Mouse (Mus musculus) forebrain, embryonic 12.5 days (tissue): ENCODE data around the gene Ttc21b. TPM values are rescaled to one million over a fixed set of nuclear protein-coding genes. Genes with fewer than 3 reads are reported as not detected.

Experiments
- ATAC-seq: fragments of 200-750 bp; cut with Nextera tagmentation; 2 replicates; pipeline ENCODE4 v1.8.0; 2017; ENCODE audit warnings: moderate TSS enrichment; ENCODE audit not compliant: low FRiP score
- H3K27ac ChIP-seq: fragments of 300-500 bp; sonication (generic); 2 replicates; pipeline ENCODE4 v1.5.1; 2016; ENCODE audit warnings: mild to moderate bottlenecking
- H3K27me3 ChIP-seq: fragments of 300-500 bp; sonication (generic); 2 replicates; pipeline ENCODE4 v1.6.1; 2016; ENCODE audit warnings: mild to moderate bottlenecking
- H3K36me3 ChIP-seq: fragments of 300-500 bp; sonication (generic); replicated peaks from 2 replicates; pipeline ENCODE4 v1.6.1; 2016; ENCODE audit warnings: mild to moderate bottlenecking
- H3K4me1 ChIP-seq: fragments of 300-500 bp; sonication (generic); 2 replicates; pipeline ENCODE4 v1.6.1; 2016
- H3K4me2 ChIP-seq: fragments of 300-500 bp; sonication (generic); 2 replicates; pipeline ENCODE4 v1.6.1; 2016; ENCODE audit warnings: mild to moderate bottlenecking, moderate library complexity
- H3K4me3 ChIP-seq: fragments of 300-500 bp; sonication (generic); replicated peaks from 2 replicates; pipeline ENCODE4 v1.5.1; 2016; ENCODE audit warnings: mild to moderate bottlenecking
- H3K9ac ChIP-seq: fragments of 300-500 bp; sonication (generic); 2 replicates; pipeline ENCODE4 v1.6.1; 2016; ENCODE audit warnings: mild to moderate bottlenecking
- H3K9me3 ChIP-seq: fragments of 300-500 bp; sonication (generic); 2 replicates; pipeline ENCODE4 v1.6.1; 2016
- WGBS: fragments of 180-500 bp; shearing (Covaris S2); methylation state at CpG from one replicate; pipeline ENCODE4 v1.1.7; 2016; 5-methylcytosine and 5-hydroxymethylcytosine counted together
- polyA plus RNA-seq: library from polyadenylated mRNA; unstranded; fragments of >200 nt; fragmentation: Nextera tagmentation; extraction: Ambion mirVana; gene quantifications from 2 replicates; pipeline ENCODE4 v1.2.1, GENCODE M21; 2016

The Ttc21b gene
- 16.2 and 17.8 TPM in 2 replicates for polyA plus RNA-seq

DNA sequence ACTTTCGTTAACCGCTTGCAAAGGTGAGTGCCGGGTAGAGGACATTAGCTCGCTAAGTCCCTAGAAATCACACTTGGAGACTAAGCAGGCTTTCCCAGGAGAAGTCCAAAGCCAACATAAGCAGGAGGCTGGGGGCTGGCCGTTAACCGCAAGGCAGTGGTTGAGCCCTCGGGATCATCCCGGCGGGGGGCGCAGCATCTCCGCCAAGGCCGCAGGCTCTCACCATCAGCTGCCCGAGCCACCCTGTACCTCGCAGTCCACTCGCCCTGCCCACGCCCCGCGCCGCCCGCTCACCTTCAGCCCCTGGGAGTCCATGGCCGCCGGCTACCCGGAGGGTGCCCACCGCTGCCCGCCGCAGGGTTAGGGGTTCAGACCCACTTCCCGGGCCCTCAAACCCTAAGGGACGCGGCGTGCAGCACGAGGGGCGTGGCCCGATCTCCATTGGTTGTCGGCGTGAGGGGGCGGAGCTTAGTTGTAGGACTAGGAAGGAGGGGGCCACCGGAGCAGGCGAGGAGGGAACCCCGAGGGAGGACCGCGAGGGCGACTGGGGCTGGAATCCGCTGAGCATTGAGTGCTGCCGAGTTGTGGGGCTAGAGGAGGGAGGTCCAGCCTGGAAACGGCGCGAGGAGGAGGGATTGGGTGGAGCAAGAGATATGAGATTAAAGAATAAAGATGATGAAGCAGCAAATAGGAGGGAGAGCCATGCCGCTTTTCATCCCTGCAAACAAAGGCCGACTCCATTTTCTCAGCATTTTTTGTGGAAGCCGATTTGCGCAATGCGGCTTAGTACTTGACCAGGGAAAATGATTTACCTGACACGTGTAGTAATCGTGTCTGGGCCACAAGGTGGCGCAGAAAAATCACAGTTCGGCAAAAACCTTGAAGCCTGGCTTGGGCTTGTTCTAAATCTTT is at the start of gene Ttc21b:
Ttc21b (minus strand) TSS at position 398 of the 912 bp plus-strand sequence.
- under 1% methylated on average over 56 of the region's 56 CpGs for WGBS
- H3K9me3 ChIP-seq: no peaks in the 10 kb centered on the region

DNA sequence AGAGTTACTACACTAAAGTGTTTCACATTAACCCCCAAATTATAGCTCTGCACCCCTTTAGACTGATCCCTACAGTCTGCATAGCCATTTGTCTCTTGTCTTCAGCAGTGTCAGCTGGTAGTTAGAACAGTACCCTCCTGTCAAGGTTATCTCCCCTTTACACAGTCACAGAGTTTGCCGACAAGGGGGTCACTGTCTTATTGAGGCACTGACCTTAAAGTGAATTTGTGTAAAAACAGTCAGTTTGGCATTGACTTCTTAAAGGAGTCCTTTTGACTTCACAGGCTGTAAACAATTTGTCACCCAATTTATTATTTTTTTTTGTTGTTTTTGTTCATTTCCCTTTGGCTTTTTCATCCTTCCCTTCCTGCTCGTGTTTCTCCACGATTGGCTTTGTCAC is 16.1 kb upstream of the Ttc21b start:
- no peak overlapping the region for H3K9ac ChIP-seq
- ATAC-seq: no peak
- H3K36me3 ChIP-seq: no peaks in the 10 kb centered on the region
- no peaks in the 10 kb centered on the region for H3K27me3 ChIP-seq
- H3K9me3 ChIP-seq: no peaks in the 10 kb centered on the region
- H3K4me3 ChIP-seq: no peak overlapping the region
- 87% methylated on average over 3 of the region's 3 CpGs for WGBS
- no peak overlapping the region for H3K4me2 ChIP-seq
- no peak overlapping the region for H3K27ac ChIP-seq
- H3K4me1 ChIP-seq: no peaks in the 10 kb centered on the region

More for the DNA sequence above, at the start of gene Ttc21b:
- ATAC-seq: peak; percentile 100
- H3K4me3 ChIP-seq: peak within 1 kb of the TSS; percentile 79
- peak within 1 kb of the TSS; percentile 75 for H3K9ac ChIP-seq
- H3K27me3 ChIP-seq: no peaks in the 10 kb centered on the region
- H3K4me1 ChIP-seq: peaks cover 15% of the 10 kb centered on the region
- H3K36me3 ChIP-seq: peaks cover 7% of the 10 kb centered on the region
- peak within 1 kb of the TSS; percentile 87 for H3K27ac ChIP-seq
- H3K4me2 ChIP-seq: peak within 1 kb of the TSS; percentile 62

DNA sequence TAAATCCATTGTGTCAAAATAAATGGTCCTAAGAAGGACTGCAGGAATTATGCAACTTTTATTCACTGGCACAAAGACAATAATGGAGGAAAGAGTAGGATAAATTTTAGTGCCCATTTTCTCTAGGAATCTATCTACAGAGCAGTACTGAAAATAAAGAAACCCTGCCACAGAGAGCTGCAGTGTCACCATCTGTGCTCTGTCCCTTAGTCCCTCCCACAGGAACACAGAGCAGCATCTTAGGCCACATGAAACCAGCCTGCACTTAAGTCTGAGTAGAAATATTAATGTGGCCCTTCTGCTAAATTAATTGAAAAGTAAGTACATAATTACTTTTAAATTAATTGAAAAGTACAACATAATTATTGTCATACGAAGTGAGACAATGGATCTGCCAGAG is 12.4 kb downstream of the Ttc21b start:
- no peaks in the 10 kb centered on the region for H3K9me3 ChIP-seq

DNA sequence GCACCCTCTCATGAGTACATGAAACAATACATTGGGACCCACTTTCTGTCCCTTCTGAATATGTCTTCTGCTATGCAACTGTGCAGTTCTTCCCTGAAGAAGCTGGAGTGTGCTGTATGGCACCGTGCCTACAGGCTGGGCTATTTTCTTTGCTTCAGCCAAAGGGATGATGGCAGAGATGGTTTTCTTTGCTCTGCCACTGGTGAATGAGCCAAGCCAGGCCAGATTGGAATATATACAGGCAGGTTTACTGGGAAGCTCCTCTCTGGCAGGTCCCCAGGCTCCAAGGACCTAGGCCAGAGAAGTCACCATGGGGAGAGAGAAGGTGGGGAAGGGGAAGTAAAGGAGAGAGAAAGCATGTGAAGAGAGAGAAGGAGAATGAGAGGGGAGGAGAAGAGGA is 16.1 kb downstream of the Ttc21b start:
- no peak overlapping the region for H3K4me2 ChIP-seq
- H3K9me3 ChIP-seq: no peaks in the 10 kb centered on the region
- H3K27me3 ChIP-seq: no peaks in the 10 kb centered on the region
- ATAC-seq: no peak
- H3K36me3 ChIP-seq: peaks cover 14% of the 10 kb centered on the region
- no peak overlapping the region for H3K9ac ChIP-seq
- WGBS: 90% methylated on average over 1 of the region's 1 CpGs
- no peak overlapping the region for H3K4me3 ChIP-seq
- H3K4me1 ChIP-seq: no peaks in the 10 kb centered on the region
- H3K27ac ChIP-seq: no peak overlapping the region

More for the DNA sequence above, 12.4 kb downstream of the Ttc21b start:
- Histone ChIP-seq H3K4me2 (no peak overlapping the region), H3K9ac (no peak overlapping the region), H3K4me3 (no peak overlapping the region), H3K27ac (no peak overlapping the region), H3K36me3 (peaks cover 29% of the 10 kb centered on the region), H3K4me1 (no peaks in the 10 kb centered on the region), H3K27me3 (no peaks in the 10 kb centered on the region)
- ATAC-seq: no peak
- 80% methylated on average over 1 of the region's 1 CpGs for WGBS

DNA sequence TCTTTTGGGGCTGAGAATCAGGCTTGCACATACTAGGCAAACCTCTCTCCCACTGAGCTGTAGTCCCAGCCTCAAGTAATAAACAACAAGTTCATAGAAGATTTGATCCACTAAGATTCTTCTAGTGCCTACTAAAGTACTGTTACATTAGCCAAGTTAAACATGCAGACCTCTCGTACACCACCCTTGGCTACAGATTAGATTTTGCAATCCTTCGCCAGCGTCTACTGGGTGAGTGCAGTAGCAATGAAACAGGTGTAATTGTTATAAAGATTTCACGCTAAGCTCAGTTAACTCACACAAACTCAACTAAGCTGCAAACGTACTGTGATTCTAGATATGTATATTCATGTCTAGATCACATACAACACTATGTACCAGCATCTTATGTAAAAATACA is 17.5 kb downstream of the Ttc21b start:
- WGBS: 92% methylated on average over 5 of the region's 5 CpGs
- H3K4me1 ChIP-seq: no peaks in the 10 kb centered on the region
- peaks cover 15% of the 10 kb centered on the region for H3K36me3 ChIP-seq
- no peak for ATAC-seq
- no peak overlapping the region for H3K9ac ChIP-seq
- H3K27ac ChIP-seq: no peak overlapping the region
- H3K27me3 ChIP-seq: no peaks in the 10 kb centered on the region
- H3K4me3 ChIP-seq: no peak overlapping the region
- no peak overlapping the region for H3K4me2 ChIP-seq
- H3K9me3 ChIP-seq: no peaks in the 10 kb centered on the region

DNA sequence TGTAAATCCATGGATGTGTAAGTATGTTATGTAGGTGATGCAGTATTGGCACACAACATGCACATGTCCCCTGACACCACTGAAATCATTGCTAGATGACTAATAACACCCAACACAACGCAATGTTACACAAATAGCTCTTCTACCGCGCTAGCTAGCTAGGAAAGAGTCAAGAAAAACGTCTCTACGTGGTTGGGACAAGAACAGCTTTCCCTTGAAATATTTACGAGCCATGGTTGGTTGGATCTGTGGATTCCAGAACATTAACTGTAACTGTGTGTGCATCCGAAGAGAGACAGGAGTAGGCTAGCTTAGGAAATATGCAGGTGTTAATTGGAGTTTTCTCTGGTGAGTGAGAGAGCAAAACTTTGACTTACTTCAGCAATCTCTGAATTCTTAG is 35.5 kb downstream of the Ttc21b start:
- H3K9ac ChIP-seq: no peak overlapping the region
- no peak for ATAC-seq
- WGBS: 96% methylated on average over 7 of the region's 7 CpGs
- H3K4me3 ChIP-seq: no peak overlapping the region
- H3K36me3 ChIP-seq: peaks cover 18% of the 10 kb centered on the region
- H3K27me3 ChIP-seq: no peaks in the 10 kb centered on the region
- no peak overlapping the region for H3K27ac ChIP-seq
- no peaks in the 10 kb centered on the region for H3K4me1 ChIP-seq
- no peaks in the 10 kb centered on the region for H3K9me3 ChIP-seq
- H3K4me2 ChIP-seq: no peak overlapping the region

DNA sequence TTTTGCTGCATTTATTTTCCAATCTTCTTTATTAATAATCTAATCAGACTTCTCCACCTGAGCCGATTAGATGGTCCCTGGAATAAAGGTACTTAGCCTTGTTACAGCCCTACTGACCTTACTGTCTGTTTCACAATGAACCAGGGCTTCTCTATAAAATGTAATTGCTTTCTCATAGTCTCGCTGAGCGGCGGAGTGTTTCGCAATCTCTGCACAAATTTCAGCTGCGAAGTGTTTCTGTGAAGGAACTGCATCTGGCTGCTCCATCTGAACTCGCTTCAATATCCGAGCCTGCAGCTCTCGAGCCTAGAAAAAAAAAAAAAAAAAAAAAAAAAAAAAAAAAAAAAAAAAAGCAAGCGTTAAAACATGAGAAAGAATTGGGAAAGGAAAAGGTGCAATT is 46.5 kb downstream of the Ttc21b start:
- Histone ChIP-seq H3K36me3 (peaks cover 43% of the 10 kb centered on the region), H3K4me1 (no peaks in the 10 kb centered on the region), H3K4me2 (no peak overlapping the region), H3K27ac (no peak overlapping the region), H3K9me3 (no peaks in the 10 kb centered on the region), H3K4me3 (no peak overlapping the region), H3K27me3 (no peaks in the 10 kb centered on the region), H3K9ac (no peak overlapping the region)
- ATAC-seq: no peak
- 87% methylated on average over 10 of the region's 10 CpGs for WGBS

DNA sequence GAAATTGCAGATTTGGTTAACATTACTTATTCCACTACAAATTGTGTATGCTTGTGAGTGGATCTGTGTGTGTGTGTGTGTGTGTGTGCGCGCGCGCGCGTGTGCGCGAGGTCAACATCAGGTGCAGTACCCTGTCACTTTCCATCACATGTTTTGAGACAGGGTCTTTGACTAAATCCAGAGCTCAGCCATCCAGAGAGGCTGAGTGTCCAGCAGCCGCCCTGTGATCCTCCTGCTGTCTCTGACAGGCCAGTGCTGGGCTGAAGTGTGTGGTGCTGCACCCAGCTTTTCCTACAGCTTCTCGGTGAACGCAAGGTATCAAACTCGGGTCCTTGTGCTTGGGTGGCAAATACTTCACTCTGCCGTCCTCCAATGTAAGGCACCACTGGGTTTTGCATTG is 47.1 kb downstream of the Ttc21b start:
- Histone ChIP-seq H3K9ac (no peak overlapping the region), H3K9me3 (no peaks in the 10 kb centered on the region), H3K27me3 (no peaks in the 10 kb centered on the region), H3K4me1 (no peaks in the 10 kb centered on the region), H3K27ac (no peak overlapping the region), H3K4me2 (no peak overlapping the region), H3K36me3 (peaks cover 43% of the 10 kb centered on the region), H3K4me3 (no peak overlapping the region)
- WGBS: 97% methylated on average over 13 of the region's 13 CpGs
- no peak for ATAC-seq

DNA sequence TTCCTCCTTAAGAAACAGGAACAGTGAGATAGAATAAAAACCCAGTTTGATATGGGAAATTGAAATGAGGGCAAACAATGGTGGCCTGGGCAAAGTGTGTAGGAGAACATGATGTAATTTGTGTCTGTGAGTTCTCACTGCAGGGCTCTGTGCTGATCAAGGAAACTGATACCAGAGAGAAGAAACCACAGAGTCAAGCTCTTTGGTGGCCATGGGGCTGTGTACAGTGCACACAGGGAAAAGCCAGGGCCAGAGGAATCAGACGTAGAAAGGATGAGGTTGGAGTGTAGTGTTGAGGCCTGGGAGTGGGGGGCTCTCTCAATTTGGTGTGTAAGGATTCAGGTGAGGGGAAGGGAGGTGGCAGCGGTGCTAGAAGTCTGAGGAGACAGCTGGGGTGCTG is 49.6 kb downstream of the Ttc21b start:
- H3K36me3 ChIP-seq: peaks cover 44% of the 10 kb centered on the region
- no peak overlapping the region for H3K4me3 ChIP-seq
- H3K9ac ChIP-seq: no peak overlapping the region
- H3K4me1 ChIP-seq: no peaks in the 10 kb centered on the region
- H3K4me2 ChIP-seq: no peak overlapping the region
- ATAC-seq: no peak
- 88% methylated on average over 2 of the region's 2 CpGs for WGBS
- no peaks in the 10 kb centered on the region for H3K9me3 ChIP-seq
- H3K27me3 ChIP-seq: no peaks in the 10 kb centered on the region
- no peak overlapping the region for H3K27ac ChIP-seq

DNA sequence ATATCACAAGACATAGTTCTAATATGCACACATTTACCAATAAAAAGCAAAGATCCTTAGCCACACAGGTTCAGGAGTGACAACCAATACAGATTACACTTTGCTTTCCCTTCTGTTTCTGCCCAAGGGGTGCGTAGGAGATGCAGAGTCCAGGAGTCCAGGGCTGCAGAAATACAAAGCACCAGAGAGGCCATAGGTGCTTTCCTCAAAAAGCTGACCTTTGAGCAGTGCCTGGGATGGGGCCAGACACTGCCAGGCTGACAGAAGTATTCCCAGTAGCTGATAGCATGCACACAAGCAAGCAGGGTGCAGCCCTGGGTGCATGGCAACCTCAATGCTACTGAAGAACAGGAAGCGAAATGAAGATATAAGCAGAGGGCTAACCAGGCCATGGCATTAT is 52.2 kb downstream of the Ttc21b start:
- no peaks in the 10 kb centered on the region for H3K27me3 ChIP-seq
- no peak for ATAC-seq
- H3K9me3 ChIP-seq: no peaks in the 10 kb centered on the region
- WGBS: 84% methylated on average over 2 of the region's 2 CpGs
- H3K4me1 ChIP-seq: no peaks in the 10 kb centered on the region
- no peak overlapping the region for H3K4me2 ChIP-seq
- H3K9ac ChIP-seq: no peak overlapping the region
- H3K4me3 ChIP-seq: no peak overlapping the region
- H3K36me3 ChIP-seq: peaks cover 47% of the 10 kb centered on the region
- no peak overlapping the region for H3K27ac ChIP-seq

DNA sequence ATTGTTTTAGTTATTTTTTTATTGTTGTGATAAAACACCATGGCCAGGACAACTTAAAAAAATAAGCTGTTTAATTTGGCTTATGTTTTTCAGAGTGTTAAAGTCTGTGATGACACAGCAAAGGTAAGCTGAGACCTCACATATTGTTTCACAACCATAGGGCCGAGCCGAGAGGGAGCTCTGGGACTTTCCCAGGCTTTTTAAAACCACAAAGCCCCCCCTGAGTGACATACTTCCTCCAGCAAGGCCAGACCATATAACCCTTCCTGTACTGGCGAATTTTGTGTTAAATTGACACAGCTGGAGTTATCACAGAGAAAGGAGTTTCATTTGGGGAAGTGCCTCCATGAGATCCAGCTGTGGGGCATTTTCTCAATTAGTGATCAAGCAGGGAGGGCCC is 56.2 kb downstream of the Ttc21b start:
- H3K27ac ChIP-seq: no peak overlapping the region
- no peak overlapping the region for H3K4me3 ChIP-seq
- no peak overlapping the region for H3K4me2 ChIP-seq
- WGBS: 45% methylated on average over 3 of the region's 3 CpGs
- H3K27me3 ChIP-seq: no peaks in the 10 kb centered on the region
- H3K9me3 ChIP-seq: no peaks in the 10 kb centered on the region
- H3K9ac ChIP-seq: no peak overlapping the region
- peaks cover 35% of the 10 kb centered on the region for H3K36me3 ChIP-seq
- no peaks in the 10 kb centered on the region for H3K4me1 ChIP-seq
- ATAC-seq: no peak

DNA sequence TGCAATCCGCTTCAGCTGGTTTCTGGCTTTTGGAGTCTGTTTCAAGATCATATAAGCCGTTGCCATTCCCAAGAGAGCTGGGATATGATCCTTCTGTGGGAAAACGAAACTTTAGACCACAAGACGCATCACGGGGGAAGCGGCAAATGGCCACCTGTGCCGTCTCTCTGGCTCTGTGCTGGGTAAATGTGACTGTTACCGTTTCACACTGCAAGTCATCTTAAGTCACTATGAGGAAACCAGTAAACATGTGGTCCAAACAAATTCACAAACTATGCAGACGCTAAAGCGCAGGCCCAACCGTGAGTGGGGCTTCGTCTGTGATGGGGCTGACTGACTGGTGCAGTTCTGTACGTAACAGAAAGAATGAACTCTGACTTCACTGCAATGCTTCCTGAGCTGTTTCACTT is 64.7 kb downstream of the Ttc21b start:
- Histone ChIP-seq H3K36me3 (peaks cover 23% of the 10 kb centered on the region), H3K4me1 (no peaks in the 10 kb centered on the region), H3K27ac (no peak overlapping the region), H3K4me2 (no peak overlapping the region), H3K4me3 (no peak overlapping the region), H3K27me3 (no peaks in the 10 kb centered on the region), H3K9me3 (no peaks in the 10 kb centered on the region), H3K9ac (no peak overlapping the region)
- 88% methylated on average over 13 of the region's 13 CpGs for WGBS
- ATAC-seq: no peak

DNA sequence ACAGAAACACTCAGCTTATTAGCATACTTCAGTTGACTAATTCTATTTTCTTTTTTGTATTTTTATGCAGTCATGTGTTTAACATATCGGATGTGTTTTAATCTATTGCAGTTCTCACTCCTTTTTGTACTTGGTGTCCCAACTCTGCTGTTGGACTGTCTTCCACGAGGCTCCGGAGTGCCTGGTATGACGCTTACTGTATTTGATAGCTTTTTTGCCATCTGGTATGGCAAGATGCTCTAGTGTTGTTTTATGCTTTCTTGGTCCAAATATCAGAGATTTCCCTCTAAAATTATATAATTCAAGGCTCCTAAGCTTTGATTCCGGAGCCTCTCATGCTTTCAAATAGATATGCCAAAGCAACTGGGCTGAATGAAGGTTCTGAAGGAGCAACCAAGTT is 66.3 kb downstream of the Ttc21b start:
- no peaks in the 10 kb centered on the region for H3K27me3 ChIP-seq
- no peaks in the 10 kb centered on the region for H3K4me1 ChIP-seq
- no peak overlapping the region for H3K27ac ChIP-seq
- peaks cover 23% of the 10 kb centered on the region; the same call in 1 of the 2 replicates for H3K36me3 ChIP-seq
- WGBS: 90% methylated on average over 5 of the region's 5 CpGs
- no peak overlapping the region for H3K4me2 ChIP-seq
- no peak for ATAC-seq
- H3K9me3 ChIP-seq: no peaks in the 10 kb centered on the region
- no peak overlapping the region for H3K9ac ChIP-seq
- no peak overlapping the region for H3K4me3 ChIP-seq
